ENCODE assay signal across 24 mouse cellular contexts in genomic region chr5:43115507-43115906, GRCm38 (mm10).
"Had no signal": no experiment of that assay in that cellular context is flagged by ENCODE, and none has a peak within 500 bp of the region (broad histone marks: within the 10 kb centered on the region; RNA-seq: fewer than 3 reads in every experiment).

No protein-coding gene starts in this region.

- ATAC-seq: liver, embryonic 12.5 days; midbrain, embryonic 15.5 days had no signal

- H3K4me3 ChIP-seq: kidney, embryonic 15.5 days; limb, embryonic 10.5 days; limb, embryonic 13.5 days; liver, embryonic 12.5 days; liver, embryonic 15.5 days; lung, embryonic 15.5 days; megakaryocyte, embryonic 14.5 days; midbrain, embryonic 10.5 days; midbrain, embryonic 15.5 days; neural tube, embryonic 12.5 days; neural tube, embryonic 15.5 days; stomach, embryonic 15.5 days had no signal

- H3K27me3 ChIP-seq: kidney, embryonic 15.5 days; limb, embryonic 13.5 days; liver, embryonic 12.5 days; liver, embryonic 15.5 days; lung, embryonic 15.5 days; megakaryocyte, embryonic 14.5 days; midbrain, embryonic 15.5 days; neural tube, embryonic 12.5 days; neural tube, embryonic 15.5 days; stomach, embryonic 15.5 days had no signal

- H3K27ac ChIP-seq: kidney, embryonic 15.5 days; limb, embryonic 10.5 days; limb, embryonic 13.5 days; liver, embryonic 12.5 days; liver, embryonic 15.5 days; lung, embryonic 15.5 days; midbrain, embryonic 10.5 days; midbrain, embryonic 15.5 days; neural tube, embryonic 12.5 days; neural tube, embryonic 15.5 days; stomach, embryonic 15.5 days had no signal

- H3K4me1 ChIP-seq: kidney, embryonic 15.5 days; limb, embryonic 10.5 days; limb, embryonic 13.5 days; liver, embryonic 12.5 days; liver, embryonic 15.5 days; lung, embryonic 15.5 days; midbrain, embryonic 10.5 days; midbrain, embryonic 15.5 days; neural tube, embryonic 12.5 days; neural tube, embryonic 15.5 days; stomach, embryonic 15.5 days had no signal

- DNase-seq: kidney, adult 8-10 months; kidney, postnatal 10 days; kidney, postnatal 36 days; liver; lung, adult 18-20 months; lung, postnatal 10 days; lung, postnatal 36 days; right cerebral cortex, adult 18-20 months; right cerebral cortex, postnatal 14 days; spleen, adult 18-20 months; thymus, adult 18-20 months; thymus, postnatal 36 days had no signal

- H3K9me3 ChIP-seq: kidney, embryonic 15.5 days; limb, embryonic 10.5 days; limb, embryonic 13.5 days; liver, embryonic 12.5 days; liver, embryonic 15.5 days; lung, embryonic 15.5 days; megakaryocyte, embryonic 14.5 days; midbrain, embryonic 10.5 days; midbrain, embryonic 15.5 days; neural tube, embryonic 12.5 days; neural tube, embryonic 15.5 days; stomach, embryonic 15.5 days had no signal

- H3K36me3 ChIP-seq: kidney, embryonic 15.5 days; limb, embryonic 10.5 days; limb, embryonic 13.5 days; liver, embryonic 12.5 days; liver, embryonic 15.5 days; lung, embryonic 15.5 days; midbrain, embryonic 10.5 days; midbrain, embryonic 15.5 days; neural tube, embryonic 12.5 days; neural tube, embryonic 15.5 days; stomach, embryonic 15.5 days had no signal

- H3K9ac ChIP-seq: kidney, embryonic 15.5 days; limb, embryonic 13.5 days; liver, embryonic 12.5 days; liver, embryonic 15.5 days; lung, embryonic 15.5 days; midbrain, embryonic 15.5 days; neural tube, embryonic 12.5 days; neural tube, embryonic 15.5 days; stomach, embryonic 15.5 days had no signal

- H3K4me2 ChIP-seq: kidney, embryonic 15.5 days; limb, embryonic 13.5 days; liver, embryonic 12.5 days; liver, embryonic 15.5 days; lung, embryonic 15.5 days; midbrain, embryonic 15.5 days; neural tube, embryonic 12.5 days; neural tube, embryonic 15.5 days; stomach, embryonic 15.5 days had no signal
